Mouse (Mus musculus): ENCODE results near the gene Dst.
"Not testable (repeated sequence)": the region's sequence is repeated elsewhere in the genome, so short reads cannot be mapped to it uniquely, and the experiment has no call there.

The Dst gene

DNA sequence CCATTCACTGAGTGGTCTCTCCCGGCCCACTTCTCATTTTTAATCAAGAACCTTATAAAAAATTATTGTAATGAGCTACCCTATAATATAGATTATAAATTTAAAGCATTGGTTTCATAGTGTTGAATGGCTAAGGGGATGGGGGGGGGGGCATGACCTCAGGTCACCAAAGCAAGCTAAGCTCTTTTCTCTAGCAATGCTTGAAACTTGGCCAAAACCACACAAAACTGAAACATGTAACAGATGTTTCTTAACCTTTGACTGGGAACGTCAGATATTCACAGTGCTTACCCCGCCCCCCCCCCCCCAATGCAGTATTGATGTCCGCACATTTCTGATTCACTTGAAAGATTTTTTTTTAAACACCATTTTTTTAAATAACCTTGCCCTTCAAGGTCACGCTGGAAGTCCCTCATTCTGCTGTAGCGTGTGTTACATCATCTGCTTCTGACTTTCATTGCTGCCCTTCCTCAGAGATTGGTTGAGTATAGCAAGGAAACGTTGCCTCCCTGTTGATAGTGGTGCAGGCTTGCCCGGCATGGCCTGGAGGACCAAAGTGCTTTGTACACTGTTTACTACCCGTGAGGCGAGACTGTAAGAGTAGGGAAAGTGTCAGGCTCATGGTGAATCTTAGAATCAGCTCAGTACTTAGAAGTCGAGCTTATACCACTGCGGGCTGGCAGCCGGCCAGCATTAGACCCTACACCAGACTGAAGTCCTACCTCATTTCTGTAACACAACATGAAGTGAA, 380.9 kb downstream of the Dst start:
- no peak for DNase-seq (ENCODE audit: low read depth, low spot score)

- DNase-seq (ENCODE audit: low read depth, low spot score) = no peak
These were observed 381.4 kb downstream of the Dst start for GRCm38 (mm10) chr1:34289472-34289748.

GRCm38 (mm10) chr1:34290321-34290720, 382.3 kb downstream of the Dst start:
- no peak for DNase-seq (ENCODE audit: low read depth, low spot score)

DNA sequence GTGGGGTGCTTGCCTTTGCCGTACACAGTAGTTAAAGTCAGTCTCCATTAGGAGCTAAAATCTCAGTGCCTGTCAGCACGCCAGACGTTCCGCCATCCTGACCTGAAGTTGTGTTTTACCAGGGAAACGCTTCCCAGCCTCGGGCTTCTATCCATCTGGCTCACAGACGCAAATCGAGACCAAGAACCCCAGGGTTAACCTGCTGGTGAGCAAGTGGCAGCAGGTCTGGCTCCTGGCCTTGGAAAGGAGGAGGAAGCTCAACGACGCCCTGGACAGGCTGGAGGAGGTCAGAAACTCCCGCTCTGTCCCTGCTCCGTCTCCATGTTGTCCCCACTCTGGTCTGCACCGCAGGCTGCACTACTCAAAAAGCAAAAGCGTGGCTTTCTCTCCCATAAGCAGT, 385.2 kb downstream of the Dst start:
- no peak for DNase-seq (ENCODE audit: low read depth, low spot score)

- DNase-seq (ENCODE audit: low read depth, low spot score) = no peak
These were observed 389.6 kb downstream of the Dst start for GRCm38 (mm10) chr1:34297636-34298035.

GRCm38 (mm10) chr1:34298631-34299184, 390.7 kb downstream of the Dst start:
- no peak for DNase-seq (ENCODE audit: low read depth, low spot score)

- no peak for DNase-seq (ENCODE audit: low read depth, low spot score)
These were observed 391.5 kb downstream of the Dst start for GRCm38 (mm10) chr1:34299507-34299906.

GRCm38 (mm10) chr1:34300309-34300980, 392.4 kb downstream of the Dst start:
- DNase-seq (ENCODE audit: low read depth, low spot score) = no peak

- no peak for DNase-seq (ENCODE audit: low read depth, low spot score)
These were observed 396.2 kb downstream of the Dst start for GRCm38 (mm10) chr1:34304227-34304626.

DNA sequence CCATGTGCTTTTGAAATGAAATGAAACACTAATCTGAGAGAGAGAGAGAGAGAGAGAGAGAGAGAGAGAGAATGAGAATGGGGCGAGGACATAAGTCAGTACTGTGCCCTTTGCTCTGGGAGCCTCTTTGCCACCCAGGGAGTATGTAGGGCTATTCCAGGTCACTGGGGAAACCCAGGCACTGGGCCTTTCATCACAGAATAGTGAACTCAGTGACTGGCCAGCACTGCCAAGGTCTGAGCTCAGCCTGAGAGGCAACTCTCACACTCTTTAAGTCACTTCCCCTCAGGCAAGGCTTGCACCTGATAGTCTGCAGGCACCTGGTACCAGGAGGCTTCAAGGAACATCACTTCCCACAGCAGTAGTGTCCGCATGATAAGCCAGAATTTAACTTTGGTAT, 398.7 kb downstream of the Dst start:
- no peak for DNase-seq (ENCODE audit: low read depth, low spot score)

GRCm38 (mm10) chr1:34307191-34307590, 399.2 kb downstream of the Dst start:
- DNase-seq (ENCODE audit: low read depth, low spot score) = no peak

DNA sequence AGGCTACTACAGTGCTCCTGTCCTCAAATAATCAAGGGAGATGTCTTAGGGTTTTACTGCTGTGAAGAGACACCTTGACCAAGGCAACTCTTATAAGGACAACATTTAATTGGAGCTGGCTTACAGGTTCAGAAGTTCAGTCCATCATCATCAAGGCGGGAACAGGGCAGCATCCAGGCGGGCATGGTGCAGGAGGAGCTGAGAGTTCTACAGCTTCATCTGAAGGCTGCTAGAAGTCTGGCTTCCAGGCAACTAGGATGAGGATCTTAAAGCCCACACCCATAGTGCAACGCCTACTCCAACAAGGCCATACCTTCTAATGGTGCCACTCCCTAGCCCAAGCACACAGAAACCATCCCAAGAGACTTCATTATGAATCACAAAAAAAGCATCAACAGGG, 400.8 kb downstream of the Dst start:
- not testable (repeated sequence) for DNase-seq (ENCODE audit: low read depth, low spot score)

DNA sequence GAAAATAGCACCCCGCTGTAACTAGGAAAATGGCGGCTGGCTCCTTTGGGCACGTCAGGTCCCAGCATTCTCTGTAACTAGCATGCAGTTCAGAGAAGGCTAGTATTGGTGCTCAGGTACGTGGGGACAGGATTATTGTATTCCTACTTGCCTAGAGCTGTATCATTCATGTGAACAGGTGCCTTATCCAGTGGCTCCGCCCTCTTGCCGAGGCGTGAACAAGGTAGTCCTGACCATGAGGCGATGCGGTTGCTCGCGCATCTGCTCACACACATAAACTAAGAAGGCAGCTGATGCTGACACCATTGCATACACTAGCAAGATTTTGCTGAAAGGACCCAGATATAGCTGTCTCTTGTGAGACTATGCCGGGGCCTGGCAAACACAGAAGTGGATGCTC, 401.4 kb downstream of the Dst start:
- no peak for DNase-seq (ENCODE audit: low read depth, low spot score)

GRCm38 (mm10) chr1:34310532-34311250, 402.7 kb downstream of the Dst start:
- DNase-seq (ENCODE audit: low read depth, low spot score) = no peak

GRCm38 (mm10) chr1:34312806-34313205, 404.8 kb downstream of the Dst start:
- no peak for DNase-seq (ENCODE audit: low read depth, low spot score)

GRCm38 (mm10) chr1:34315381-34315780, 407.4 kb downstream of the Dst start:
- no peak for DNase-seq (ENCODE audit: low read depth, low spot score)

- DNase-seq (ENCODE audit: low read depth, low spot score) = no peak
These were observed 416.2 kb downstream of the Dst start for GRCm38 (mm10) chr1:34324255-34324654.

DNA sequence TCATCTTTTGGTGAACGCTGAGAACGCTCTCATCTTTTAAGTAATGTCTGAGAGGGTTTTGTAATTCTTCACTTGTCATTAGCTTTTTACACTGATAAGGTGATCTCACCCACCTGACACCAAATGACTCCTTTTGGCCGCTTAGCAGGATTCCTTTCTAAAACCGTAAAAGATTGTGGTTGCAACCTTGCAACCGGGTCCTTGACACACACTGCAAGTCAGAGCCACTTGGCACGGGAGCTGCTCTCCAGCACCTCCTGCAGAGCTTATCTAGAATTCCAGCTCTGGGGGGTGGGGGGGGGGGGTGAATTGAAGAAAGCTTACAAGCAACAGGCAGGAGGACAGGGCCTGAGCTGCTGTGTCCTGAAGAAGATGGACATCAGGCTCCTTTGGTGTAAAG, 420.6 kb downstream of the Dst start:
- no peak for DNase-seq (ENCODE audit: low read depth, low spot score)

GRCm38 (mm10) chr1:34331767-34332166, 423.7 kb downstream of the Dst start:
- no peak for DNase-seq (ENCODE audit: low read depth, low spot score)
